Mouse (Mus musculus): ENCODE data around the gene Tuft1. TPM values are rescaled to one million over a fixed set of nuclear protein-coding genes. Genes with fewer than 3 reads are reported as not detected.
"Not testable (repeated sequence)": the region's sequence is repeated elsewhere in the genome, so short reads cannot be mapped to it uniquely, and the experiment has no call there.

The Tuft1 gene
- polyA plus RNA-seq, 1 experiment: 21.5 TPM

GRCm38 (mm10) chr3:94683646-94684045 is 25.0 kb upstream of the Tuft1 start:
- TF ChIP-seq POLR2A (IDR thresholded peaks at IDR 0.05; ENCODE audit: insufficient read depth, low read length) (no peak), EP300 (IDR thresholded peaks at IDR 0.05; ENCODE audit: insufficient read depth, low read depth, low read length) (no peak), CTCF (IDR thresholded peaks at IDR 0.05; ENCODE audit: low read depth, low read length) (no peak)
- Histone ChIP-seq H3K27ac (ENCODE audit: insufficient read depth, low read length) (no peak overlapping the region), H3K4me3 (ENCODE audit: low read depth, low read length) (no peak overlapping the region), H3K4me1 (ENCODE audit: control insufficient read depth, insufficient read depth, low read length) (no peaks in the 10 kb centered on the region), H3K27me3 (ENCODE audit: control insufficient read depth, insufficient read depth, low read length, poor library complexity, severe bottlenecking) (peaks cover 2% of the 10 kb centered on the region), H3K36me3 (ENCODE audit: control insufficient read depth, insufficient read depth, low read length, poor library complexity, severe bottlenecking) (no peaks in the 10 kb centered on the region), H3K9me3 (replicated peaks; ENCODE audit: control insufficient read depth, insufficient read depth, low read length, poor library complexity, severe bottlenecking) (peaks cover 10% of the 10 kb centered on the region; the same call in 1 of the 2 replicates), H3K9ac (ENCODE audit: low read depth, poor library complexity, severe bottlenecking) (no peak overlapping the region)

DNA sequence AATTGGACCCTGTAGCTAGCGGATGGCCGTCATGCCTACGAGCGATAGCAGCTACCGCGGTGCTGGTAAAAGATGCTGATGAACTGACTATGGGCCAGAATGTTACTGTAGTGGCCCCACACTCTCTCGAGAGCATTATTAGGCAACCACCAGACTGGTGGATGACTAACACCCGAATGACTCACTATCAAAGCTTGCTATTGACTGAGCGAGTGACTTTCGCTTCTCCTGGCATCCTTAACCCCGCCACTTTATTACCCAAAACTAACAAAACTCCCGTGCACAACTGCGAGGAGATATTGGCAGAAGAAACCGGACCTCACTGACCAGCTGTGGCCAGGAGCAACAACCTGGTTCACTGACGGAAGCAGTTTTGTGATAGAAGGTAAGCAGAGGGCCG is 22.1 kb upstream of the Tuft1 start:
- no peak overlapping the region for H3K9ac ChIP-seq (ENCODE audit: low read depth, poor library complexity, severe bottlenecking)
- H3K27me3 ChIP-seq (ENCODE audit: control insufficient read depth, insufficient read depth, low read length, poor library complexity, severe bottlenecking): peaks cover 2% of the 10 kb centered on the region
- no peak for TF ChIP-seq EP300 (IDR thresholded peaks at IDR 0.05; ENCODE audit: insufficient read depth, low read depth, low read length)
- no peak for TF ChIP-seq CTCF (IDR thresholded peaks at IDR 0.05; ENCODE audit: low read depth, low read length)
- no peak for TF ChIP-seq POLR2A (IDR thresholded peaks at IDR 0.05; ENCODE audit: insufficient read depth, low read length)
- H3K27ac ChIP-seq (ENCODE audit: insufficient read depth, low read length): no peak overlapping the region
- H3K4me1 ChIP-seq (ENCODE audit: control insufficient read depth, insufficient read depth, low read length): no peaks in the 10 kb centered on the region
- no peak overlapping the region for H3K4me3 ChIP-seq (ENCODE audit: low read depth, low read length)
- peaks cover 26% of the 10 kb centered on the region for H3K9me3 ChIP-seq (replicated peaks; ENCODE audit: control insufficient read depth, insufficient read depth, low read length, poor library complexity, severe bottlenecking)
- H3K36me3 ChIP-seq (ENCODE audit: control insufficient read depth, insufficient read depth, low read length, poor library complexity, severe bottlenecking): no peaks in the 10 kb centered on the region

- peaks cover 32% of the 10 kb centered on the region for H3K9me3 ChIP-seq (replicated peaks; ENCODE audit: control insufficient read depth, insufficient read depth, low read length, poor library complexity, severe bottlenecking)
- H3K4me1 ChIP-seq (ENCODE audit: control insufficient read depth, insufficient read depth, low read length); H3K9ac ChIP-seq (ENCODE audit: low read depth, poor library complexity, severe bottlenecking); H3K4me3 ChIP-seq (ENCODE audit: low read depth, low read length); H3K27ac ChIP-seq (ENCODE audit: insufficient read depth, low read length); H3K27me3 ChIP-seq (ENCODE audit: control insufficient read depth, insufficient read depth, low read length, poor library complexity, severe bottlenecking); H3K36me3 ChIP-seq (ENCODE audit: control insufficient read depth, insufficient read depth, low read length, poor library complexity, severe bottlenecking): not testable (repeated sequence)
Measured at GRCm38 (mm10) chr3:94680032-94680431, 21.4 kb upstream of the Tuft1 start.

DNA sequence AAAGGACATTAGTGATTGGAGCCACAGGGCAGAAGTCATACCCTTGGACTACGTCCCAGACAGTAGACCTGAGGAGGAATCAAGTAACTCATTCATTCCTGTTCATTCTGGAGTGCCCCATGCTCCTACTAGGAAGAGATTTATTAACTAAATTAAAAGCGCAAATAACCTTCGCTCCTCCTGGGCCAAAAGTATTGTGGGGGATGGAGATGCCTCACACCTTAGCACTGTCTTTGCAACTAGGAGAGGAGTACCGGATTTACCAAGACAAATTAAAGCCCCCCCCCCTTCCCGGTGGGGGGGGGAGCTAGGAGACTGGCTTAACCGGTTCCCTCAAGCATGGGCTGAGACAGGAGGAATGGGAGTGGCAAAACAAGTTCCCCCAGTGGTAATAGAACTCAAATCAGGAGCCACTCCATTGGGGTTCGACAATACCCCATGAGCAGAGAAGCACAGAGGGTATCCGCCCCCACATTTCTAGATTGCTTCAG is 20.7 kb upstream of the Tuft1 start:
- Histone ChIP-seq H3K9ac (ENCODE audit: low read depth, poor library complexity, severe bottlenecking) (no peak overlapping the region), H3K4me3 (ENCODE audit: low read depth, low read length) (no peak overlapping the region), H3K27me3 (ENCODE audit: control insufficient read depth, insufficient read depth, low read length, poor library complexity, severe bottlenecking) (peaks cover 2% of the 10 kb centered on the region), H3K36me3 (ENCODE audit: control insufficient read depth, insufficient read depth, low read length, poor library complexity, severe bottlenecking) (no peaks in the 10 kb centered on the region), H3K4me1 (ENCODE audit: control insufficient read depth, insufficient read depth, low read length) (no peaks in the 10 kb centered on the region), H3K9me3 (replicated peaks; ENCODE audit: control insufficient read depth, insufficient read depth, low read length, poor library complexity, severe bottlenecking) (peaks cover 37% of the 10 kb centered on the region), H3K27ac (ENCODE audit: insufficient read depth, low read length) (no peak overlapping the region)
- TF ChIP-seq POLR2A (IDR thresholded peaks at IDR 0.05; ENCODE audit: insufficient read depth, low read length) (no peak), EP300 (IDR thresholded peaks at IDR 0.05; ENCODE audit: insufficient read depth, low read depth, low read length) (no peak), CTCF (IDR thresholded peaks at IDR 0.05; ENCODE audit: low read depth, low read length) (no peak)

- H3K36me3 ChIP-seq (ENCODE audit: control insufficient read depth, insufficient read depth, low read length, poor library complexity, severe bottlenecking); H3K9ac ChIP-seq (ENCODE audit: low read depth, poor library complexity, severe bottlenecking); H3K4me3 ChIP-seq (ENCODE audit: low read depth, low read length); H3K27ac ChIP-seq (ENCODE audit: insufficient read depth, low read length); H3K4me1 ChIP-seq (ENCODE audit: control insufficient read depth, insufficient read depth, low read length); H3K27me3 ChIP-seq (ENCODE audit: control insufficient read depth, insufficient read depth, low read length, poor library complexity, severe bottlenecking): not testable (repeated sequence)
- H3K9me3 ChIP-seq (replicated peaks; ENCODE audit: control insufficient read depth, insufficient read depth, low read length, poor library complexity, severe bottlenecking): peaks cover 48% of the 10 kb centered on the region
Measured at GRCm38 (mm10) chr3:94675101-94675500, 16.4 kb upstream of the Tuft1 start.

DNA sequence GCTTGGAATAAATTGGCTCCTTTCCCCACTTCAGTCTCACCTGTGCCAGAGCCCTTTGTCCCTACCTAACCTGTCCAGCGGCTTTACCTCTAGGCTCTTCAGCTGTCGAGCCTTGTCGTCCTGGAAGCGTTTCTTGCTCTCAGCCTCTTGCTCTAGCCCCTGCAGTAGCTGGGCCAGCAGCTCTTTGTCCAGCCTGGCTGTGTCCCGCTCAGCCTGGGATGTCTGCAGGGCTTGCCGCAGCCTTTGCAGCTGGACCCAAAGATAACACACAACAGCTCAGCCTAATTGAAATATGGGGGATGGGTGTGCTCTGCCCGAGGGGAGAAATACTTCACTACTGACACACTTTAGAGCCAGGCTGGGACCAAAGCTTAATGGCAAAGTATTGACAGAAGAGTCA is 7.2 kb upstream of the Tuft1 start:
- H3K36me3 ChIP-seq (ENCODE audit: control insufficient read depth, insufficient read depth, low read length, poor library complexity, severe bottlenecking); H3K4me1 ChIP-seq (ENCODE audit: control insufficient read depth, insufficient read depth, low read length); H3K9me3 ChIP-seq (replicated peaks; ENCODE audit: control insufficient read depth, insufficient read depth, low read length, poor library complexity, severe bottlenecking); H3K4me3 ChIP-seq (ENCODE audit: low read depth, low read length); H3K9ac ChIP-seq (ENCODE audit: low read depth, poor library complexity, severe bottlenecking); H3K27me3 ChIP-seq (ENCODE audit: control insufficient read depth, insufficient read depth, low read length, poor library complexity, severe bottlenecking); H3K27ac ChIP-seq (ENCODE audit: insufficient read depth, low read length): not testable (repeated sequence)

GRCm38 (mm10) chr3:94665060-94665802 is 6.6 kb upstream of the Tuft1 start:
- H3K4me3 ChIP-seq (ENCODE audit: low read depth, low read length); H3K9ac ChIP-seq (ENCODE audit: low read depth, poor library complexity, severe bottlenecking); H3K9me3 ChIP-seq (replicated peaks; ENCODE audit: control insufficient read depth, insufficient read depth, low read length, poor library complexity, severe bottlenecking); H3K27me3 ChIP-seq (ENCODE audit: control insufficient read depth, insufficient read depth, low read length, poor library complexity, severe bottlenecking); H3K4me1 ChIP-seq (ENCODE audit: control insufficient read depth, insufficient read depth, low read length); H3K27ac ChIP-seq (ENCODE audit: insufficient read depth, low read length); H3K36me3 ChIP-seq (ENCODE audit: control insufficient read depth, insufficient read depth, low read length, poor library complexity, severe bottlenecking): not testable (repeated sequence)

- H3K27ac ChIP-seq (ENCODE audit: insufficient read depth, low read length); H3K9me3 ChIP-seq (replicated peaks; ENCODE audit: control insufficient read depth, insufficient read depth, low read length, poor library complexity, severe bottlenecking); H3K9ac ChIP-seq (ENCODE audit: low read depth, poor library complexity, severe bottlenecking): not testable (repeated sequence)
Measured at GRCm38 (mm10) chr3:94660841-94661240, 2.2 kb upstream of the Tuft1 start.

DNA sequence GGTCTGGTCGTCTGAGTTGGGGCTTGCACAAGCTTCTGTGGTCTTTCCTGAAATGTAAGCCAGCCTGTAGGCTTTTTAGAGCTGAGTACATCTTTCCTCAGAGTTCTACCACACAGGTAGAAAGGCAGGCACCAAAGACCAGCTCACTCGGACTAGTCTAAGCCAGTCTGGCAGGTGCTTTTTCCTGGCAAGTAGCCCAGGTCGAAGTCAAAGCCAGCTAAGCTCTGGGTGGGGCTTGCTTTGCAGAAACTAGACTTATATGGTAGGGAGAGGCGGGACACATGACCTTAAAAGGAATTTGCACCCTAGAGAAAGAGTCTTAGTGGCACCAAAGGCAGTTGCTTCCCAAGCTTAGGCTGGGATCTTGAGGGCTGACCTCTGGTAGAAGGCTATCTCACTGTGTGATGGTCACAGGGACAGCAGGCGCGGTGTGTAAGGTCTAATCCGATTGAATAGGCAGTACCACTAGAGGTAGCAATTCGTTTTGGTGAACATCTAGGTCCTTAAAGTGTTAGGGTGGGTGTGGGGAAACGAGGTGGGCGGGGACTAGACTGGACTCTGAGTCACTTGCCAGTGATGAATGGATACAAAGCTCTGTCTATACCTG is 573 bp upstream of the Tuft1 start:
- not testable (repeated sequence) for H3K9ac ChIP-seq (ENCODE audit: low read depth, poor library complexity, severe bottlenecking); H3K9me3 ChIP-seq (replicated peaks; ENCODE audit: control insufficient read depth, insufficient read depth, low read length, poor library complexity, severe bottlenecking); H3K27me3 ChIP-seq (ENCODE audit: control insufficient read depth, insufficient read depth, low read length, poor library complexity, severe bottlenecking); H3K4me1 ChIP-seq (ENCODE audit: control insufficient read depth, insufficient read depth, low read length); H3K36me3 ChIP-seq (ENCODE audit: control insufficient read depth, insufficient read depth, low read length, poor library complexity, severe bottlenecking)
- Histone ChIP-seq H3K4me3 (ENCODE audit: low read depth, low read length) (peak overlapping the region; percentile 32), H3K27ac (ENCODE audit: insufficient read depth, low read length) (peak overlapping the region; percentile 35)

More at GRCm38 (mm10) chr3:94660841-94661240, 2.2 kb upstream of the Tuft1 start:
- H3K36me3 ChIP-seq (ENCODE audit: control insufficient read depth, insufficient read depth, low read length, poor library complexity, severe bottlenecking); H3K4me1 ChIP-seq (ENCODE audit: control insufficient read depth, insufficient read depth, low read length); H3K4me3 ChIP-seq (ENCODE audit: low read depth, low read length); H3K27me3 ChIP-seq (ENCODE audit: control insufficient read depth, insufficient read depth, low read length, poor library complexity, severe bottlenecking): not testable (repeated sequence)
